Mouse (Mus musculus) bone marrow, adult 2 months (tissue): ENCODE measurements around the gene Siva1.

Experiments used
- CTCF ChIP-seq: fragments of 200-500 bp; IDR thresholded peaks from 2 replicates; pipeline ENCODE4 v1.5.1; 2011; ENCODE audit warnings: low read length, control low read depth; ENCODE audit not compliant: control insufficient read depth, insufficient read depth
- POLR2A ChIP-seq: fragments of 200-500 bp; IDR thresholded peaks from 2 replicates; pipeline ENCODE4 v1.6.1; 2011; ENCODE audit warnings: low read depth, mild to moderate bottlenecking, control low read depth, low read length, borderline replicate concordance; ENCODE audit not compliant: control insufficient read depth

GRCm38 (mm10) chr12:112677076-112677475, 32.6 kb downstream of the Siva1 start:
- TF ChIP-seq POLR2A = no peak
- no peak for TF ChIP-seq CTCF
